Mouse (Mus musculus) liver, adult (tissue): ENCODE measurements around the gene Heatr5a.

Experiments used
- GATA4 ChIP-seq: IDR thresholded peaks from 2 replicates; pipeline ENCODE4 v1.6.1; 2014; ENCODE audit warnings: mild to moderate bottlenecking, low read length; ENCODE audit not compliant: insufficient replicate concordance

Gene Heatr5a

GRCm38 (mm10) chr12:51937938-51938337 is 33.2 kb downstream of the Heatr5a start:
- no peak for TF ChIP-seq GATA4

GRCm38 (mm10) chr12:51929630-51930029 is 41.5 kb downstream of the Heatr5a start:
- TF ChIP-seq GATA4 = no peak

GRCm38 (mm10) chr12:51917191-51917590 is 53.9 kb downstream of the Heatr5a start:
- TF ChIP-seq GATA4 = no peak

GRCm38 (mm10) chr12:51914903-51915670 is 56.0 kb downstream of the Heatr5a start:
- TF ChIP-seq GATA4 = no peak

GRCm38 (mm10) chr12:51909202-51909601 is 61.9 kb downstream of the Heatr5a start:
- TF ChIP-seq GATA4 = no peak

GRCm38 (mm10) chr12:51907543-51907942 is 63.6 kb downstream of the Heatr5a start:
- no peak for TF ChIP-seq GATA4

GRCm38 (mm10) chr12:51900551-51900950 is 70.6 kb downstream of the Heatr5a start:
- no peak for TF ChIP-seq GATA4

GRCm38 (mm10) chr12:51896901-51897300 is 74.2 kb downstream of the Heatr5a start:
- no peak for TF ChIP-seq GATA4

GRCm38 (mm10) chr12:51888609-51889008 is 82.5 kb downstream of the Heatr5a start:
- TF ChIP-seq GATA4 = no peak

GRCm38 (mm10) chr12:51887301-51888290 is 83.5 kb downstream of the Heatr5a start:
- TF ChIP-seq GATA4 = no peak

- no peak for TF ChIP-seq GATA4
These were observed 84.8 kb downstream of the Heatr5a start for GRCm38 (mm10) chr12:51886369-51886768.

GRCm38 (mm10) chr12:51884801-51885200 is 86.3 kb downstream of the Heatr5a start:
- TF ChIP-seq GATA4 = no peak

- no peak for TF ChIP-seq GATA4
These were observed 87.8 kb downstream of the Heatr5a start for GRCm38 (mm10) chr12:51883297-51883805.

GRCm38 (mm10) chr12:51882606-51883296 is 88.4 kb downstream of the Heatr5a start:
- no peak for TF ChIP-seq GATA4

- no peak for TF ChIP-seq GATA4
These were observed 89.3 kb downstream of the Heatr5a start for GRCm38 (mm10) chr12:51881775-51882174.
